Mouse (Mus musculus): ENCODE measurements around the gene R3hdm4. TPM values are rescaled to one million over a fixed set of nuclear protein-coding genes. Genes with fewer than 3 reads are reported as not detected.

R3hdm4 gene
- polyA plus RNA-seq, 1 experiment from 2014 or later, result 137 TPM

GRCm38 (mm10) chr10:79936284-79936910 lies 15.4 kb upstream of the R3hdm4 start:
- no peaks in the 10 kb centered on the region for H3K9me3 ChIP-seq (ENCODE audit: control insufficient read depth, low read length)
- WGBS, result 59% methylated on average over 10 of the region's 10 CpGs
- H3K4me1 ChIP-seq (ENCODE audit: control insufficient read depth, insufficient read depth, low read length), result peaks cover 71% of the 10 kb centered on the region
- no peak for ATAC-seq (ENCODE audit: low FRiP score, low TSS enrichment)
- no peaks in the 10 kb centered on the region for H3K27me3 ChIP-seq (ENCODE audit: control insufficient read depth, insufficient read depth, low read length)
- H3K9ac ChIP-seq (ENCODE audit: low read depth, low read length), result no peak overlapping the region
- H3K4me3 ChIP-seq (ENCODE audit: low read length), result no peak overlapping the region
- H3K4me2 ChIP-seq (replicated peaks; ENCODE audit: low read depth, low read length), result no peak overlapping the region
- H3K36me3 ChIP-seq (ENCODE audit: control insufficient read depth, insufficient read depth, low read length), result peaks cover 52% of the 10 kb centered on the region; the same call in 1 of the 2 replicates
- H3K27ac ChIP-seq (ENCODE audit: low read depth, low read length), result peak overlapping the region; percentile 14; the same call in 1 of the 2 replicates

- peak overlapping the region; percentile 18; the same call in 1 of the 2 replicates for H3K27ac ChIP-seq (ENCODE audit: low read depth, low read length)
- no peak overlapping the region for H3K4me2 ChIP-seq (replicated peaks; ENCODE audit: low read depth, low read length)
- peaks cover 52% of the 10 kb centered on the region for H3K36me3 ChIP-seq (ENCODE audit: control insufficient read depth, insufficient read depth, low read length)
- H3K9ac ChIP-seq (ENCODE audit: low read depth, low read length), result no peak overlapping the region
- H3K4me3 ChIP-seq (ENCODE audit: low read length), result no peak overlapping the region
- H3K27me3 ChIP-seq (ENCODE audit: control insufficient read depth, insufficient read depth, low read length), result no peaks in the 10 kb centered on the region
- H3K9me3 ChIP-seq (ENCODE audit: control insufficient read depth, low read length), result no peaks in the 10 kb centered on the region
- 83% methylated on average over 16 of the region's 16 CpGs for WGBS
- ATAC-seq (ENCODE audit: low FRiP score, low TSS enrichment), result no peak
- H3K4me1 ChIP-seq (ENCODE audit: control insufficient read depth, insufficient read depth, low read length), result peaks cover 70% of the 10 kb centered on the region
These were observed 14.0 kb upstream of the R3hdm4 start for GRCm38 (mm10) chr10:79934794-79935569.

DNA sequence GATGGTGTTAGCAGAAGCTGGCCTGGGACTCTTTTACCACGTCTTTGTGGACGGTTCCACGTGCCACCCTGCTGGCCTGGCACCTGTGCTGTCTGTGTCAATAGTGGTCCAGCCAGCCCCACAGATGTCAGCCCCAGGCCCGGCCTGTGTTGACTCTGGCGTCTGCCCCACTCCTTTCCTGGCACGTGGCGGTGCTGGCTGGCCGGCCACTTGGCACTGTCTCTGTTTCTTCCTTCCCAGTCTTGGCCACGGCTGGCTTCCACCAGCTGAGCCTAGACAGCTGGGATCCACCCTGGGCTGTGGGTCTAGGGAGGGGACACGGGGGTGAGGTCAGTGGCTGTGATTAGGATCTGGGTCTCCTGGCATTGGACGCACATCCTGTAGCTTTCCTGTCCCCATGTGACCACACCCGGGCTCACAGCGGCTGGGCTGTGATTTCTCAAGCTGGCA lies 13.3 kb upstream of the R3hdm4 start:
- 61% methylated on average over 13 of the region's 13 CpGs for WGBS
- H3K27me3 ChIP-seq (ENCODE audit: control insufficient read depth, insufficient read depth, low read length), result no peaks in the 10 kb centered on the region
- H3K36me3 ChIP-seq (ENCODE audit: control insufficient read depth, insufficient read depth, low read length), result peaks cover 47% of the 10 kb centered on the region
- no peak for ATAC-seq (ENCODE audit: low FRiP score, low TSS enrichment)
- no peaks in the 10 kb centered on the region for H3K9me3 ChIP-seq (ENCODE audit: control insufficient read depth, low read length)
- no peak overlapping the region for H3K4me2 ChIP-seq (replicated peaks; ENCODE audit: low read depth, low read length)
- H3K4me3 ChIP-seq (ENCODE audit: low read length), result no peak overlapping the region
- peaks cover 75% of the 10 kb centered on the region for H3K4me1 ChIP-seq (ENCODE audit: control insufficient read depth, insufficient read depth, low read length)
- H3K27ac ChIP-seq (ENCODE audit: low read depth, low read length), result no peak overlapping the region
- no peak overlapping the region for H3K9ac ChIP-seq (ENCODE audit: low read depth, low read length)

GRCm38 (mm10) chr10:79933861-79934260 lies 12.9 kb upstream of the R3hdm4 start:
- H3K4me2 ChIP-seq (replicated peaks; ENCODE audit: low read depth, low read length), result no peak overlapping the region
- WGBS, result 77% methylated on average over 6 of the region's 6 CpGs
- H3K27ac ChIP-seq (ENCODE audit: low read depth, low read length), result no peak overlapping the region
- no peaks in the 10 kb centered on the region for H3K27me3 ChIP-seq (ENCODE audit: control insufficient read depth, insufficient read depth, low read length)
- H3K36me3 ChIP-seq (ENCODE audit: control insufficient read depth, insufficient read depth, low read length), result peaks cover 47% of the 10 kb centered on the region
- H3K4me3 ChIP-seq (ENCODE audit: low read length), result no peak overlapping the region
- no peak for ATAC-seq (ENCODE audit: low FRiP score, low TSS enrichment)
- H3K9ac ChIP-seq (ENCODE audit: low read depth, low read length), result no peak overlapping the region
- peaks cover 80% of the 10 kb centered on the region for H3K4me1 ChIP-seq (ENCODE audit: control insufficient read depth, insufficient read depth, low read length)
- no peaks in the 10 kb centered on the region for H3K9me3 ChIP-seq (ENCODE audit: control insufficient read depth, low read length)

- no peak overlapping the region for H3K4me2 ChIP-seq (replicated peaks; ENCODE audit: low read depth, low read length)
- H3K9ac ChIP-seq (ENCODE audit: low read depth, low read length), result 0 out of 2 replicates have a peak overlapping the region, but pooled peaks have one; percentile 18
- H3K4me1 ChIP-seq (ENCODE audit: control insufficient read depth, insufficient read depth, low read length), result peaks cover 79% of the 10 kb centered on the region
- H3K4me3 ChIP-seq (ENCODE audit: low read length), result no peak overlapping the region
- ATAC-seq (ENCODE audit: low FRiP score, low TSS enrichment), result no peak
- H3K27ac ChIP-seq (ENCODE audit: low read depth, low read length), result peak overlapping the region; percentile 53
- 63% methylated on average over 9 of the region's 9 CpGs for WGBS
- H3K9me3 ChIP-seq (ENCODE audit: control insufficient read depth, low read length), result no peaks in the 10 kb centered on the region
- no peaks in the 10 kb centered on the region for H3K27me3 ChIP-seq (ENCODE audit: control insufficient read depth, insufficient read depth, low read length)
- H3K36me3 ChIP-seq (ENCODE audit: control insufficient read depth, insufficient read depth, low read length), result peaks cover 46% of the 10 kb centered on the region
These were observed 12.2 kb upstream of the R3hdm4 start for GRCm38 (mm10) chr10:79933145-79933679.

DNA sequence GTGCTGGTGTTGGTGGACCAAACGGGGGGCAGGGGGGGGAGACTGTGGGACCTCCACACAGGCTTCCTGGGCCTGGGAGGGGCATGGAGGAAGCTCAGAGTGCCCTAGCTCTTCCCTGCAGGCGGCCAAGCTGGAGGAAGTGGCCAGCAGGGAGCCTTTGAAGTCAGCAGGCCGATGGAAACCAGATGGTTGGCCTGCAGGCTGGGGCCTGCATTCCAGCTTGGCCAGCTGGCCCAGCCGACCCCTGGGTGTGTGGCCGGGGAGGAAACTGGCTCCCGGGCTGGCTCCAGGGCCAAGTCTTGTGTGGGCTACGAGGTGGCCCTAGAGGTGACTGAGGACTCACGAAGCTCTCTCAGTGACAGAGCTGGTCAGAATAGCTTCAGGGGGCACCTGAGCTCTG lies 11.7 kb upstream of the R3hdm4 start:
- Histone ChIP-seq H3K4me3 (ENCODE audit: low read length) (no peak overlapping the region), H3K9me3 (ENCODE audit: control insufficient read depth, low read length) (no peaks in the 10 kb centered on the region), H3K4me2 (replicated peaks; ENCODE audit: low read depth, low read length) (peak overlapping the region; percentile 30), H3K4me1 (ENCODE audit: control insufficient read depth, insufficient read depth, low read length) (peaks cover 75% of the 10 kb centered on the region), H3K27me3 (ENCODE audit: control insufficient read depth, insufficient read depth, low read length) (no peaks in the 10 kb centered on the region), H3K27ac (ENCODE audit: low read depth, low read length) (peak overlapping the region; percentile 53), H3K9ac (ENCODE audit: low read depth, low read length) (peak overlapping the region; percentile 23; the same call in 1 of the 2 replicates), H3K36me3 (ENCODE audit: control insufficient read depth, insufficient read depth, low read length) (peaks cover 41% of the 10 kb centered on the region)
- peak; percentile 44 for ATAC-seq (ENCODE audit: low FRiP score, low TSS enrichment)
- 11% methylated on average over 8 of the region's 8 CpGs for WGBS

- Histone ChIP-seq H3K9me3 (ENCODE audit: control insufficient read depth, low read length) (no peaks in the 10 kb centered on the region), H3K27ac (ENCODE audit: low read depth, low read length) (peak overlapping the region; percentile 53; the same call in 1 of the 2 replicates), H3K9ac (ENCODE audit: low read depth, low read length) (no peak overlapping the region), H3K4me1 (ENCODE audit: control insufficient read depth, insufficient read depth, low read length) (peaks cover 65% of the 10 kb centered on the region), H3K4me2 (replicated peaks; ENCODE audit: low read depth, low read length) (0 out of 2 replicates have a peak overlapping the region, but pooled peaks have one; percentile 8), H3K4me3 (ENCODE audit: low read length) (no peak overlapping the region), H3K27me3 (ENCODE audit: control insufficient read depth, insufficient read depth, low read length) (no peaks in the 10 kb centered on the region), H3K36me3 (ENCODE audit: control insufficient read depth, insufficient read depth, low read length) (peaks cover 31% of the 10 kb centered on the region)
- WGBS, result 81% methylated on average over 9 of the region's 9 CpGs
- ATAC-seq (ENCODE audit: low FRiP score, low TSS enrichment), result no peak
These were observed 10.8 kb upstream of the R3hdm4 start for GRCm38 (mm10) chr10:79931797-79932196.

GRCm38 (mm10) chr10:79930826-79931186 lies 9.8 kb upstream of the R3hdm4 start:
- no peak overlapping the region for H3K9ac ChIP-seq (ENCODE audit: low read depth, low read length)
- H3K27ac ChIP-seq (ENCODE audit: low read depth, low read length), result no peak overlapping the region
- peaks cover 60% of the 10 kb centered on the region for H3K4me1 ChIP-seq (ENCODE audit: control insufficient read depth, insufficient read depth, low read length)
- H3K36me3 ChIP-seq (ENCODE audit: control insufficient read depth, insufficient read depth, low read length), result peaks cover 31% of the 10 kb centered on the region
- no peak overlapping the region for H3K4me3 ChIP-seq (ENCODE audit: low read length)
- H3K4me2 ChIP-seq (replicated peaks; ENCODE audit: low read depth, low read length), result no peak overlapping the region
- no peaks in the 10 kb centered on the region for H3K27me3 ChIP-seq (ENCODE audit: control insufficient read depth, insufficient read depth, low read length)
- H3K9me3 ChIP-seq (ENCODE audit: control insufficient read depth, low read length), result no peaks in the 10 kb centered on the region
- ATAC-seq (ENCODE audit: low FRiP score, low TSS enrichment), result no peak
- 91% methylated on average over 16 of the region's 16 CpGs for WGBS
